Mouse (Mus musculus) regulatory T cell (primary cell): Measurements from ENCODE around the gene H2al1a.
"Not testable (repeated sequence)": the region's sequence is repeated elsewhere in the genome, so short reads cannot be mapped to it uniquely, and the experiment has no call there.

Experiments used
- in situ Hi-C: fragments of 300-600 bp; cut with MboI, MseI; formaldehyde crosslinking; loops from one replicate; pipeline ENCODE4 v1.15.1; 2025; ENCODE audit warnings: high pct_unique_total_duplicates

The H2al1a gene

DNA sequence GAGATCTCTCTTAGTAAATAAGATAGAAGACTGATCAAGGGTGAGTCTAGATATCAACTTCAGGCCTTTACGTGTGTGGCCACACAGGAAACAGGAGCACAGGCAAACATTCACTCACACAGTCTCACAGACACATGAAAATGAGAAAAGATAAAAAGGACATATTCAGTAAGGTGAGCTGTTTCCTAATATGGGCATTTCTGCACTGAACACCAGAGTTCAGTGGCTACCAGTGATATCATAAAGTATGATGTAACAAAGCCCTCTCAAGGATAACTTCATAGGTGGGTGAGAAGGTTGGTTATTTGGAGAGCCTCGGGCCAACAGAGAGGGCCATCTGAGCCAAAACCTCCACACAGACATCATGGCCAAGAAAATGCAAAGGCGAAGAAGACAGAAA lies at the start of gene H2al1a:
Gene H2al1a (plus strand): TSS at position 301 of the 400 bp plus-strand sequence.
- in situ Hi-C loops = not testable (repeated sequence)

DNA sequence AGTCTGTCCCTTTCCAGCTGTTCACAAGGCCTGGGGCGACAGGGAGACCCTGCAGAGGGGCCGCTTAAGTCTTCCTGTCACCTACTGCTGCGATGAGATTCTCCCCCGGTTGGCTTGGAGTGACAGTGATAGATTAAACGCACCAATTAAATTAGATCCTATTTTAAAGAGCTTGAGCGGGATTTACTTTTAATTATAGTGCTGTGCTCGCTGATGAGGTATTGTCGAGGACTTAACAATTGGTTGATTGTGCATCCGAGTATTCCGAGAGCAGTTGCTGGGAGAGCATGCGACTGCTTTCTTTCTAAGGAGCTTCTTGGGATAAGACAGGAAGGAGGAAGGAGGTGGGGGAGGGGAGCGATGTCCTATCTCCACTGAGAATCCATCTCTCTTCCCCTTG lies 48.9 kb upstream of the H2al1a start:
- in situ Hi-C loops = loop anchor here (10.0 kb wide), 1 partner anchor 1335 kb away; the partner anchor contains the start of gene Atp6ap2

DNA sequence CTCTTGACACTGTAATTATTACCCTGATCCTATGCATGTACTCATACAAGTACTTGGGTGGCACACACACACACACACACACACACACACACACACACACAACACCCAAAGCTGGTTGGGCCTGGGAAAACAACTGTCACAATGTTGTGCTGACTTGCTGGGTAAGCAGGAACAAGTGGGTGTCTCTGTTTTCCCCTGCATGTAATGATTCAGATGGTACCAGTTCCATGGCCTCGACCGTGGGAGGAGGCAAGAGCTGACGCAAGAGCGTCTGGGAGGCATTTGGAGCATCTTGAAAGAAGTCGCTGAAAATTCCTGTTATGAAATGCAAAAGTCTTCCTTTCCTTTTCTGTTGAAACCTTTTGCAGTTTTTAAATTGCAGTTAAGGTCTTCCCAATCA lies 45.0 kb upstream of the H2al1a start:
- in situ Hi-C loops = loop anchor here (10.0 kb wide), 1 partner anchor 1331 kb away; the partner anchor contains the start of gene Atp6ap2

DNA sequence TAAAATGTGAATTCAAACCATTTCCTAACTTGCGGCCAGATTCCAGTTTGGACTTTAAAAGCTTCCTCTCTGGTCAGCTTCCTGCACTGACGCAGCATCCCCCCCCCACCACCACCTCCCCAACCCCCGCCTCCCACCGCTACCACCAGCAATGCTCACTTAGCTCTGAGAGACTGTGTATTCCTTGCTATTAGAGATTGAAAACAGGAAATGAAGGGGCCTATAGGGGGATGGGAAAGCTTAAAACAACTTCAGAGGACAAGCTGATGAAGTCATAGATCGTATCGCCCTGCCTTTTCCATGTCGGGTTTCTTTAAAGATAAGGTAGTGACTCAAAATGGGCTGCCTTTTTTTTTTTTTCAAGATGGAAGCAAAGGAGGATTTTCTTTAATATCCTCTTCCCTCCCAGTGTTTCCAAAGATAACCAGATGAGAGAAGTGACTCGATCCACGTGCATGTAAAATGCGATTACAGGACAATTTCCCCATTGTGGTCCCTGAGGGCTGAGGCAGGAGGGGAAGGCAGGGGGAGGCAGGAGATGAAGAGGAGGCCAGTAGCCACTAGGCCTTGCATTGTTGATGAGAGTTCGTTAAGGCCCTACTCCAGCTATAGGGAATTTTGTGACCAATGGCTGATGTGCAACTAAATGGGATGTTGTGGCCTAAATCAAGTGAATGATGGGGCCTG lies 44.4 kb upstream of the H2al1a start:
- in situ Hi-C loops = loop anchor here (10.0 kb wide), 1 partner anchor 1330 kb away; the partner anchor contains the start of gene Atp6ap2

DNA sequence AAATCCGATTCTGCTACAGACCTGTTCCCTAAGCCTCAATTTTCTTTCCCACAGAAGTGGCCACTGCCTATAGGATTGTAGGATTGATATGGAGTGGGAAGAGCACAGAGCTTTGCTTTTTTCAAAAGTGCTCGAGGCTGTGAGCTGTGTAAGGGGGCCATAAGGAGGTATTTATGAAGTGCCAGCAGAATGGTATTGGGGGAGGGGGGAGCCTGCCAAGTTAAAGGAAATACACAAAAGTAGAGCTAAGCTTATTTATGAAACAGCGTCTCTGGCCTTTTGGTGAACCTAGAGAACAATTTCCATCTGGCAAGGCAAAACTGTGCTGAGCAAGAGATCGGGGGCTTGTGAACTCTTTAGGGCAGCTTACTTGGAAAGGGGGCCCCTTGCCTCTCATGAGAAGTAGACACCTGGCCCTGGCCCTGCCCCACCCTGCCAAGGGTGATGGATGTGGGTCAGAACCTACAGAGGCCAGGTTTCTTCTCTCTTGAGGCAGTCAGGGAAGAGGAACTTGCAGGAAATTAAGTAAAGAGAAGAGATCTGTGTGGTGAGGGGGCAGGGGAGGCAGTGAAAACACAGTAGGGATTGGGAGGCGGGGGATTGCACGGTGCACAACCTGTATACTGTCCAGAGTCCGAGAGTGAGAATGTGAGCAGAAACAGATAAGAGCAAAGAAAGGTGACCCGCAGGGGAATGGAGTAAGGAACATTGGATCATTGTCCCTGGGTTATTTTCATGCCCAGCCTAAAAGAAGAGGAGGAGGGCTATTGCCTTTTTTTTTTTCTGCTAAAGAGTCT lies 43.3 kb upstream of the H2al1a start:
- in situ Hi-C loops = loop anchor here (10.0 kb wide), 1 partner anchor 1329 kb away; the partner anchor contains the start of gene Atp6ap2

DNA sequence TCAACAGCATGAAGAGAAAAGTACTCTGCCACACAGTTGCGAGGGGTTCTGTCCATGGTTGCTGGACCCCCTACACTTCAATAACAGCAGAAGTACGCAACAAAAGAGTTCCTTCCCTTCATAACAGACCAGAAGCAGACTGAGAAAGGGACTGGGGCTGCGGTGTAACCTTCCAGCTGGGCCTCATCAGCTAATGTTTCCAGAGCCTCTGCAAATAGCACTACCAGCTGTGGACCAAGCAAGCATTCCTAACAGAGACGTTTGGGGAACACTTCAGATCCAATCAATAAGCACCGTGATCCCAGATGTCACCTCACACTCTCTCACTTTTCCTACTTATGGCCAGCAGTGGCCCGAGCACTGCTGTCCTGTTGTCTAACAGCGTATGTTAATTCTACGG lies 34.1 kb upstream of the H2al1a start:
- in situ Hi-C loops = loop anchor here (5.0 kb wide), 1 partner anchor 57 kb away; the partner anchor contains the start of genes H2al1h and H2al1i

DNA sequence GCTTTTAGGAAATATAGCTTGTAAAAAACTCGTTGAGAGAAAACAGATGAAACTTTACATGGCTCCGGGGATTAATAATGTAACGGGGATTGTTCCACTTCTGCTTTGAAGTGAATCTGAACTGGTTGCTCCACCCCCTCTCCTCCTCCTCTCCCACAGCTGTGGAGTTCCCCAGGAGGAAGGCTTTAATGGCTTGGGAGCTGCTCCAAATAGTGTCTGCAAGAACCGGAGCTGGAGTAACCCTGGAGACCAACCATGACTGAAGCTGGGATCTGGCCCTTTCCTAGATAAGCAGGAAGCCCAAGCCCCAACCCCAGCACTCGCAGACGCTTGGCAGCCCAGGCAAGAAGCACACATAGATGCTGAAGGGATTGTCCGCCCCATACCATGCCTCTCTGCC lies 31.3 kb upstream of the H2al1a start:
- in situ Hi-C loops = loop anchor here (5.0 kb wide), 1 partner anchor 55 kb away; the partner anchor contains the start of genes H2al1h and H2al1i

DNA sequence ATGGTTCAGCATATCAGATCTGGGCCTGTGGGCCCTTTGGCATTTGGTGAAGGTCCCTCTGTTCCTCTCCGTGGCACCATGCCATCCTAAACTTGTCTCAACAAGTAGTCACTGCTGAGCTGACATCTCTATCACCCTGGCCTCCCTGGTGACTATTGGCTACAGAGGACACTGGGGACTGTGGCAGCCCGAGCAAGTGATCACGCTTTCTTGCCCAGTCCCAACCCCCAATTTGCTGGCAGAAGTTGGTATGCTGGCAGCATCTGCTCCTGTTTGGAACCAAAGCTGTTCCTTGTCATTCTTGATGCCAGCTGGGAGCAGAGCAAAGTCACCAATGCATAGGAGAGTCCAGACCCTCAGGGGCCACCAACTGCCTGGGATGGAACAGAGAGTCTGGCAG lies 30.0 kb upstream of the H2al1a start:
- in situ Hi-C loops = loop anchor here (5.0 kb wide), 1 partner anchor 53 kb away; the partner anchor contains the start of genes H2al1h and H2al1i

DNA sequence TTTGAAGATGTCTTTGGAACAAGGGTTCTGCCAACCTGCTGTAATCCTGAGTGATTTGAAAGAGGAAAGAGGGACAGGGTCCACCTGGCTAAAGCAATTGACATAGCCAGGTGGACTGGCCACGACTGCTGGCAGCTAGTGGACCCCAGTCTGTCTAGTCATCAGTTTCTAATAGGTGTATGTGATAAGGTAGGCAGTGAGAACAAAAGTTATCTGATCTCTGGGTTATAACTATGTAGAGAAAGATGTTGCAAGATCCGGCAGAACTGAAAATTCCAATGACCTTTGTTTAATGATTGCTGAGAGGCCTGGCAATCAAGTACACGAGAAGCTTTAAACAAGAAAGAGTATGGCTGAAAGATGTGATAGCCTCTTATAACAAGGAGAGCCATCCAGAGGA lies 25.9 kb upstream of the H2al1a start:
- in situ Hi-C loops = no loop called here

DNA sequence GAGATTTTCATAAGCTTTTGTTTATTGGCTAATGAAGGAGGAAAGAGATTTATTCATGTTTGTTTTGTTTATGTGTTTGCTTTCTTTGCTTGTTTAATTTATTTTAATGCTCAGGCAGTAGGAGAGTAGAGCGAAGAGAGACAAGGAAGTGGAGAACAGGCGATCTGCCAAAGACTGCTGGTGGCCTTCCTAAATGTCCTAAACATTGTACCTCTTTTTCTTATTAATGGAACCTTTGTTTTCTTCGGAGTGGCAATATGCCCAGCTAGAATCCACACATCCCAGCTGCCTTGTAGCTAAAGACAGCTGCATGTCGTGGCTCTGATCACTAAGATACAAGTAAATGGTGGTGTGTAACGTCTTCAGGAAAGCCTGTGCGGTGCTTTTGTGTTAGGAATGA lies 22.0 kb upstream of the H2al1a start:
- in situ Hi-C loops = no loop called here

DNA sequence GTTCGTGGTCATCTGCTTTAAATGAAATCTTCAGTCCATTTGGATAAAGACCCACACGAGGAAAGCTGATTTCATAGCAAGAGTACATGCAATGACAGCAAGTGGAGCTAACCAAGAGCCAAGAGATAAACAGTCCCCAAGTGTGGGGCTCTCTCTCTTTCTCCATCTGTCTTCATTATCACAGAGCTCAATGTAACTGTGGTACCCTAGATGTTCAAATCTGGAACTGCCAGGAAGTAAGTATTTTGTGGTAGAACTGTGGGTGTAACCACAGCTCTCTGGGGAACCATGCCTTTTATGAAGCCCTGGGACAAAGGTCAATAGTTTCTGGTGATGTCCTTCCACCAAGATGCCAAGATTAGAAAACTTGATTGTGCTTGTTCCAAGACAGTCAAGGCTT lies 18.3 kb upstream of the H2al1a start:
- in situ Hi-C loops = no loop called here

DNA sequence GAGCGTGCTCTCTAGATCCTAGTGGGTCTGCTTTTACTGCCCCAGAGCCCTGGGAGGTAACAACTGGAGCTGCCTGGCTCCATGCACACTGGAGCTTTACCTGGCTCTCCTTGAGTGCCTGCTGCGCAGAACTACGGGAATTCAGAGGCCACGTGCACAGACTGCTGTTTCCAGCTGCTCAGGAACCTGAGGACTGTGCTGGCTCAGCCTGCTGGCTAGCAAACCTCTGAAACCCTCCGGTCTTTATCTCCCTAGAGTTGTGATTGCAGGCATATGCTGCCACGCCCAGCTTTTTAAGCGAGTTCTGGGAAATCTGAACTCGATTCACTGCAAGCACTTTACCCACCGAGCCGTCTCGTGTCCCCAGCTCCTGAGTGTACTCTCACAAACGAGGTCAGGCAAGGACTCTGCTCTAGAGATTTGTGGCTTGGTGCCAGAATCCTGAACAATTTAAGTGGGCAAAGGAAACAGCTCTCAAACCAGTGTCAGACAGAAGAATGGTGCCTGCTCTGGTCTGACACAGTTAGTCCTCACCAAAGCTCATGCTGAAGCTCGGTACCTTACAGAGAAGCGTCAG lies 10.7 kb upstream of the H2al1a start:
- in situ Hi-C loops = no loop called here

DNA sequence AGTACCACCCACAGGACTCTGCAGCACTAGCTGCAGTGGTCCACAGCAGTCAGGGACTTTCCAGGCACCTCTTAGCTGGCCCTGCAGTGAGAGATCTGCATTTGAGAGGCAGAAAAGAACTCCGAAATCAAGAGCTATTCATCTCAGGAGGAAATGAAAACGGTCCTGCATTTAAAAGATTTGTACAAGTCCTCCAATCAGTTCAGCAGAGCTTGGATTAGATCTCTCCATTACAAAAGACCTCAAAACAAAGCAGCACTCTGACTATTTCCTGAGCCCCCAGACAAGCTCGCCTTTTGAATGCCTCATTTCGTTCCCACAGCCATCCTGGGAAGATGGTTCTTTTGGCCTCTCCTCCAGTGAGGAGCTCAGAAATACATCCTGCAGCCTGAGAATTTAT lies 9.8 kb upstream of the H2al1a start:
- in situ Hi-C loops = no loop called here

DNA sequence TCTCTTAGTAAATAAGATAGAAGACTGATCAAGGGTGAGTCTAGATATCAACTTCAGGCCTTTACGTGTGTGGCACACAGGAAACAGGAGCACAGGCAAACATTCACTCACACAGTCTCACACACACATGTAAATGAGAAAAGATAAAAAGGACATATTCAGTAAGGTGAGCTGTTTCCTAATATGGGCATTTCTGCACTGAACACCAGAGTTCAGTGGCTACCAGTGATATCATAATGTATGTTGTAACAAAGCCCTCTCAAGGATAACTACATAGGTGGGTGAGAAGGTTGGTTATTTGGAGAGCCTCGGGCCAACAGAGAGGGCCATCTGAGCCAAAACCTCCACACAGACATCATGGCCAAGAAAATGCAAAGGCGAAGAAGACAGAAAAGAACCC lies 3.1 kb downstream of the H2al1a start, which contains the start of gene H2al1b:
Gene H2al1b (plus strand): TSS at position 301 of the 400 bp plus-strand sequence.
- in situ Hi-C loops = loop anchor here (25.0 kb wide), 1 partner anchor 1160 kb away; no protein-coding TSS in a partner anchor

DNA sequence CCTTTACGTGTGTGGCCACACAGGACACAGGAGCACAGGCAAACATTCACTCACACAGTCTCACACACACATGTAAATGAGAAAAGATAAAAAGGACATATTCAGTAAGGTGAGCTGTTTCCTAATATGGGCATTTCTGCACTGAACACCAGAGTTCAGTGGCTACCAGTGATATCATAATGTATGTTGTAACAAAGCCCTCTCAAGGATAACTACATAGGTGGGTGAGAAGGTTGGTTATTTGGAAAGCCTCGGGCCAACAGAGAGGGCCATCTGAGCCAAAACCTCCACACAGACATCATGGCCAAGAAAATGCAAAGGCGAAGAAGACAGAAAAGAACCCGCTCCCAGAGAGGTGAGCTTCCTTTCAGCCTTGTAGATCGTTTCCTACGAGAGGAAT lies 6.3 kb downstream of the H2al1a start, which contains the start of gene H2al1c:
Gene H2al1c (plus strand): TSS at position 301 of the 400 bp plus-strand sequence.
- in situ Hi-C loops = loop anchor here (25.0 kb wide), 1 partner anchor 1157 kb away; no protein-coding TSS in a partner anchor

DNA sequence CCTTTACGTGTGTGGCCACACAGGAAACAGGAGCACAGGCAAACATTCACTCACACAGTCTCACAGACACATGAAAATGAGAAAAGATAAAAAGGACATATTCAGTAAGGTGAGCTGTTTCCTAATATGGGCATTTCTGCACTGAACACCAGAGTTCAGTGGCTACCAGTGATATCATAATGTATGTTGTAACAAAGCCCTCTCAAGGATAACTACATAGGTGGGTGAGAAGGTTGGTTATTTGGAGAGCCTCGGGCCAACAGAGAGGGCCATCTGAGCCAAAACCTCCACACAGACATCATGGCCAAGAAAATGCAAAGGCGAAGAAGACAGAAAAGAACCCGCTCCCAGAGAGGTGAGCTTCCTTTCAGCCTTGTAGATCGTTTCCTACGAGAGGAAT lies 9.5 kb downstream of the H2al1a start, which contains the start of gene H2al1d:
Gene H2al1d (plus strand): TSS at position 301 of the 400 bp plus-strand sequence.
- in situ Hi-C loops = loop anchor here (25.0 kb wide), 1 partner anchor 1154 kb away; no protein-coding TSS in a partner anchor

DNA sequence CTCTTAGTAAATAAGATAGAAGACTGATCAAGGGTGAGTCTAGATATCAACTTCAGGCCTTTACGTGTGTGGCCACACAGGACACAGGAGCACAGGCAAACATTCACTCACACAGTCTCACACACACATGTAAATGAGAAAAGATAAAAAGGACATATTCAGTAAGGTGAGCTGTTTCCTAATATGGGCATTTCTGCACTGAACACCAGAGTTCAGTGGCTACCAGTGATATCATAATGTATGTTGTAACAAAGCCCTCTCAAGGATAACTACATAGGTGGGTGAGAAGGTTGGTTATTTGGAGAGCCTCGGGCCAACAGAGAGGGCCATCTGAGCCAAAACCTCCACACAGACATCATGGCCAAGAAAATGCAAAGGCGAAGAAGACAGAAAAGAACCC lies 12.6 kb downstream of the H2al1a start, which contains the start of gene H2al1e:
Gene H2al1e (plus strand): TSS at position 301 of the 400 bp plus-strand sequence.
- in situ Hi-C loops = loop anchor here (25.0 kb wide), 1 partner anchor 1151 kb away; no protein-coding TSS in a partner anchor

DNA sequence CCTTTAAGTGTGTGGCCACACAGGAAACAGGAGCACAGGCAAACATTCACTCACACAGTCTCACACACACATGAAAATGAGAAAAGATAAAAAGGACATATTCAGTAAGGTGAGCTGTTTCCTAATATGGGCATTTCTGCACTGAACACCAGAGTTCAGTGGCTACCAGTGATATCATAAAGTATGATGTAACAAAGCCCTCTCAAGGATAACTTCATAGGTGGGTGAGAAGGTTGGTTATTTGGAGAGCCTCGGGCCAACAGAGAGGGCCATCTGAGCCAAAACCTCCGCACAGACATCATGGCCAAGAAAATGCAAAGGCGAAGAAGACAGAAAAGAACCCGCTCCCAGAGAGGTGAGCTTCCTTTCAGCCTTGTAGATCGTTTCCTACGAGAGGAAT lies 15.8 kb downstream of the H2al1a start, which contains the start of gene H2al1f:
Gene H2al1f (plus strand): TSS at position 301 of the 400 bp plus-strand sequence.
- in situ Hi-C loops = loop anchor here (25.0 kb wide), 1 partner anchor 1147 kb away; no protein-coding TSS in a partner anchor

DNA sequence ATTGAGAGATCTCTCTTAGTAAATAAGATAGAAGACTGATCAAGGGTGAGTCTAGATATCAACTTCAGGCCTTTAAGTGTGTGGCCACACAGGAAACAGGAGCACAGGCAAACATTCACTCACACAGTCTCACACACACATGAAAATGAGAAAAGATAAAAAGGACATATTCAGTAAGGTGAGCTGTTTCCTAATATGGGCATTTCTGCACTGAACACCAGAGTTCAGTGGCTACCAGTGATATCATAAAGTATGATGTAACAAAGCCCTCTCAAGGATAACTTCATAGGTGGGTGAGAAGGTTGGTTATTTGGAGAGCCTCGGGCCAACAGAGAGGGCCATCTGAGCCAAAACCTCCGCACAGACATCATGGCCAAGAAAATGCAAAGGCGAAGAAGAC lies 18.9 kb downstream of the H2al1a start, which contains the start of gene H2al1g:
Gene H2al1g (plus strand): TSS at position 301 of the 400 bp plus-strand sequence.
- in situ Hi-C loops = loop anchor here (25.0 kb wide), 1 partner anchor 1144 kb away; no protein-coding TSS in a partner anchor

DNA sequence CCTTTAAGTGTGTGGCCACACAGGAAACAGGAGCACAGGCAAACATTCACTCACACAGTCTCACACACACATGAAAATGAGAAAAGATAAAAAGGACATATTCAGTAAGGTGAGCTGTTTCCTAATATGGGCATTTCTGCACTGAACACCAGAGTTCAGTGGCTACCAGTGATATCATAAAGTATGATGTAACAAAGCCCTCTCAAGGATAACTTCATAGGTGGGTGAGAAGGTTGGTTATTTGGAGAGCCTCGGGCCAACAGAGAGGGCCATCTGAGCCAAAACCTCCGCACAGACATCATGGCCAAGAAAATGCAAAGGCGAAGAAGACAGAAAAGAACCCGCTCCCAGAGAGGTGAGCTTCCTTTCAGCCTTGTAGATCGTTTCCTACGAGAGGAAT lies 22.1 kb downstream of the H2al1a start, which contains the start of gene H2al1h:
Gene H2al1h (plus strand): TSS at position 301 of the 400 bp plus-strand sequence.
- in situ Hi-C loops = loop anchor here (5.0 to 25.0 kb wide), 2 partner anchors 54 to 1141 kb away; no protein-coding TSS in a partner anchor

DNA sequence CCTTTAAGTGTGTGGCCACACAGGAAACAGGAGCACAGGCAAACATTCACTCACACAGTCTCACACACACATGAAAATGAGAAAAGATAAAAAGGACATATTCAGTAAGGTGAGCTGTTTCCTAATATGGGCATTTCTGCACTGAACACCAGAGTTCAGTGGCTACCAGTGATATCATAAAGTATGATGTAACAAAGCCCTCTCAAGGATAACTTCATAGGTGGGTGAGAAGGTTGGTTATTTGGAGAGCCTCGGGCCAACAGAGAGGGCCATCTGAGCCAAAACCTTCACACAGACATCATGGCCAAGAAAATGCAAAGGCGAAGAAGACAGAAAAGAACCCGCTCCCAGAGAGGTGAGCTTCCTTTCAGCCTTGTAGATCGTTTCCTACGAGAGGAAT lies 25.3 kb downstream of the H2al1a start, which contains the start of gene H2al1i:
Gene H2al1i (plus strand): TSS at position 301 of the 400 bp plus-strand sequence.
- in situ Hi-C loops = loop anchor here (5.0 to 25.0 kb wide), 2 partner anchors 57 to 1138 kb away; no protein-coding TSS in a partner anchor
